Mouse (Mus musculus) left cerebral cortex, postnatal 4 days (tissue): ENCODE data around the gene Slc36a2. TPM values are rescaled to one million over a fixed set of nuclear protein-coding genes. Genes with fewer than 3 reads are reported as not detected.
A peak's percentile ranks its signal among the peaks of the same experiment; 100 is the strongest.

Experiments used
- DNase-seq: peaks from one replicate; pipeline ENCODE4 v3.0.0-alpha.2; 2022
- intact Hi-C: fragments of 180-260 bp; cut with DNase I; formaldehyde crosslinking; loops from one replicate; pipeline ENCODE4 v1.15.1; 2025
- total RNA-seq, 2 experiments: library from RNA; stranded (reverse); gene quantifications; 2 replicates each; pipeline ENCODE4 v1.2.3; 2021

Slc36a2 gene
- under 1 TPM in 1 of 2 experiments, not detected in 1; 0.52 TPM for total RNA-seq

GRCm38 (mm10) chr11:55184733-55185291 lies at the start of gene Slc36a2:
Gene Slc36a2 (minus strand): TSS chr11:55185077.
- intact Hi-C loops = no loop called here
- peak; percentile 35 for DNase-seq

GRCm38 (mm10) chr11:55234288-55234687 lies 49.4 kb upstream of the Slc36a2 start:
- intact Hi-C loops = no loop called here
- DNase-seq = peak; percentile 46

DNA sequence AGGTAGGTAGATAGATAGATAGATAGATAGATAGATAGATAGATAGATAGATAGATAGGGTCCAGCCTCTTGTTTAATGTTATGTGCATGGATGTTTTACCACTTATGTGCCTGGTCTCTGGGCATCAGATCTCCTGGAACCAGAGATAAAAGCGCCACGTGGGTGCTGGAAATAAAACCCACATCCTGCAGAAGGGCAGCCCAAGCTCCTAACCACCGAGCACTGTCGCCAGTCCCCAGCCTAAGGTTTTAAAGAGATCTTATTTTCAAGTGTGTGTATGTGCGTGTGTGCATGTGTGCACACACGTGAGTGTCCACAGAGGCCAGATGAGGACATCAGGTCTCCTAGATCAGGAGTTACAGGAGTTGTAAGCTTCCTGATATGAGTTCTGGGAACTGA lies 46.2 kb upstream of the Slc36a2 start:
- DNase-seq = no peak
- intact Hi-C loops = no loop called here

GRCm38 (mm10) chr11:55221306-55221705 lies 36.4 kb upstream of the Slc36a2 start:
- intact Hi-C loops = no loop called here
- no peak for DNase-seq

GRCm38 (mm10) chr11:55218473-55218872 lies 33.6 kb upstream of the Slc36a2 start:
- no peak for DNase-seq
- intact Hi-C loops = no loop called here

GRCm38 (mm10) chr11:55217880-55218279 lies 33.0 kb upstream of the Slc36a2 start:
- no peak for DNase-seq
- intact Hi-C loops = no loop called here

DNA sequence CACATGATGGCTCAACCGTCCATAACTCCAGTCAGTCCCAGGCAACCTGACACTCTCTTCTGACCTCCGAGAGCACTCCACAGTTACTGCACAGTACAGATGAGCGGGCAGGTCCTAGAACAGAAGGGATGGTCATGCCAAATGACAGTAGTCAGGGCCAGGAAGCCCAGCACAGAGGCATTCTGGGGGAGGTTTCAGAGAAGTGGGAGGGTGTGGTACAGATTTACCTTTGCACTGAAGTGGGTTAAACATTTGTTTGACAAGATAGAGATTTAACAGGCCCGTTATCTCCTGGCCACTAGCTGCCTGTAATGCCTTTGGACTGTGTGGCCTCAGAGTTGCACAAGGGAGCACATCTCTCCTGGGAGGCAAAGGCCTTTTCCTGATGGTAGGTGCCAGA lies 32.5 kb upstream of the Slc36a2 start:
- no peak for DNase-seq
- intact Hi-C loops = no loop called here

DNA sequence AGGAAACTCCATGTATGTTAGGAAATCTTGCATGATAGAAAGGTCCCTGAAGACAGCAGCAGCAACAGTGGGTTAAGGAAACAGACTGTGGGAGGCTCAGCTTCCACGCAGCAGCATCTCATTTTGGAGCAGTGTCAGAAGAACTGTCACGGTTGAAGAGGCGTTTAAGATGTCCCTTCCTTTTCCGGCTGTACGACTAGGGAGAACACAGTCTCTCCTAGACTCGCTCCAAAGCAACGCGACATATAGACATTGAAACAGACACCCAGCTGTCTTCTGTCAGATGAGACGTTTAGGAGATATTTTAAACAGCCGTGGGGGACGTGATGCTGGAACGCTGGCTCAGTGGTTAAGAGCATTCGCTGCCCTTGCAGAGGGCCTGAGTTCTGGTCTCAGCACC lies 32.0 kb upstream of the Slc36a2 start:
- intact Hi-C loops = no loop called here
- DNase-seq = no peak

DNA sequence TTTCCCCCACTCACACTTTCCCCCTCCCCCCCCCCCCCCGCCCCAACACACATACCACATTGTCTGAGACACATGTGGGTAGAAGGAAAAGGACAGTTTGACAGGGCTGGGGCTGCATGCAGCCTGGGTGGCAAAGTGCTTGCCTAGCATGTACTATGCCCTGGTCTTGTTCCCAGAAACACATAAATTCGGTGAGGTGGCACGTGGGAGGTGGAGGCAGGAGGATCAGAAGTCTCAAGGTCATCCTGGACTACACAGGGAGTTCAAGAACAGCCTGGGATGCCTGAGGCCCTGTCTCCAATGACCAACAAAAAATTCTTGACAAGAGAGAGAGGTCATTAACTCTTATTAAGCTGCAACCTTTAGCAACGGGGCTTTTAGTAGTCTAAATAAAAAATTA lies 31.2 kb upstream of the Slc36a2 start:
- no peak for DNase-seq
- intact Hi-C loops = no loop called here

DNA sequence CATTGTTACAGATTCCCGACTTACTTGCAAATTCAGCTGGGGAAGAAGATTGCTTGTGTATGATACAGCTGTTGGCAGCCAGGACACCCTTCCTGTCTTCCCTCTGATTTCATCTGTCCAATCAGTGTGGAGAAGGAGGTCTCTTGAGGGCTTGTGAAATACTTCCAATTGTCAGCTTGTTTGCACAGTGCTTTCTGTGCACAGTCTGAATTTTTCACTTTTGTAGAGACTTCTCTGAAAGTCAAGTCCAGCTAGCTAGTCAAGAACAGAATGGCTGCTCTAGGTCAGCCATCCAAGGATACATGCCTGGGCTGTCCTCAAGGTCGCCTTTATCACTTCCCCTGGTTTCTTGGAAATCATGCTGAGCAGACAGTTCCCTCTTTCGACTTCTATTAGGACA lies 30.1 kb upstream of the Slc36a2 start:
- no peak for DNase-seq
- intact Hi-C loops = no loop called here

DNA sequence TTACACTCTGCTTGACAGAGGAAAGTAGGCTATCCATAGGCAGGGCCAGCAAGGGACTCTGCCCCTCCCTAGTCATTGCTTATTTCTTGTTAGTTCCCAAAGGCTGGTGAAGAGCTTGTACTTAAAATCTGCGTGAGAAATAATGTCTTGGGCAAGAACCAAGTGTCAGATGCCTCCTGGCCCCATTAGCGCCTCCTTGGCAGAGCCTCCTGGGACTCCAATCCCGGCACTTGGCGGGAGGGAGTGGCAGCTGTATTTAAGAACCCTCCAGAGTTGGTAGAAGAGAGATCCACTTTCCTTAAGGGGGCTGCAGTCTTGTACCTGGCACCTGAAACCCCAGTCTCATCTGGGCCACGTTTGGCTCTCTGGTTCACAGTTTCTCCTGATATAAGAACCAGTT lies 29.3 kb upstream of the Slc36a2 start:
- intact Hi-C loops = no loop called here
- no peak for DNase-seq

DNA sequence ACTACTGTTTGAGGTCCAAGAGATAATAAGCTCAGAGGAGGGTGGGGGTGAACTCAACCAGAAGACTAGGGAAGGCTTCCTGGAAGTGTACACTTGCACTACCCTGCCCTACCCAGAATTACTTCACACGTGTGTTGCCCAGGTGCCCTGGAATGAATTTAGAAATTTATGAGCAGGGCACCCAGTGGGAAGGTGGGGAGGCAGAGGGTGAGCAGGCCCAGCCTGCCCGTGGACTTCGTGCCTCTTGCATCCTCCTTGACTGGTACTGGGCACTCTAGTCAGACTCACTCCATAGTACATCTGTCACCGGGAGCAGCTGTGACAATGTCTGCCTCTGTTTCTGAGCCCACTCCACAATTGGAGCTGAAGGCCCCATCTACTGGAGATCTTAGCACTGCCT lies 28.6 kb upstream of the Slc36a2 start:
- intact Hi-C loops = no loop called here
- no peak for DNase-seq

DNA sequence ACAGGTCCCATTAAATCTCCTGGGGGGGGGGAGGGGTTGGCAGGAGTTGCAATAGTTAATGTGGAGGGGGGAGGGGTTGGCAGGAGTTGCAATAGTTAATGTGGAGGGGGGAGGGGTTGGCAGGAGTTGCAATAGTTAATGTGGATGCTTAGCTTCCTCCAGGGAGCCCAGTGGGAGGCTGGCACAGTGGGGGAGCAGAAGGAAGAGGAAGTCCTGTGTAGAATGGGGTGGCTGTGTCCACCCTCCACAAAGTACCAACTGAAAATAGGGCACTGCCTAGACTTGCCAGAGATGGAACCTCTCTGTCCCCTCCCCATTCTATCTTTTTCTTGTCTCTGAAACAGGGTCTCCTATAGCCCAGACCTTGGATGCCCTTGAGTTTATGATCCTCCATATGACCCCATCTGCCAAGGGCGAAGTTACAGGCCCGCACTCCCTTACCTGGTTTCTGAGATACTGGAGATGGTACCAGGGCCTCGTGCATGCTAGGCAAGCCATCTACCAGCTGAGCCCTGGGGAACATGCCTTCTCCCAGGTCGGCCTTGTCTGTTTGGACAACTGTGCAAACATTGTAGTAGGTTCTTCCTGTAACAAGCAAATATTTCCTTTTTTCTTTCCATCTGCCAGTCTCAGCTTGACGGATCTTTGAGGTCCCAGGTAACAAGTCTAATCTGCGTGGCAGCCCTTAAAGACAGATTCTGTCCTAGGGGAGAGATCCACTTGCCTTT lies 24.9 kb upstream of the Slc36a2 start:
- DNase-seq = no peak
- intact Hi-C loops = loop anchor here (10.0 kb wide), 1 partner anchor 235 kb away; no protein-coding TSS in a partner anchor

- intact Hi-C loops = loop anchor here (10.0 kb wide), 1 partner anchor 236 kb away; no protein-coding TSS in a partner anchor
- no peak for DNase-seq
Observed at GRCm38 (mm10) chr11:55209032-55209431, 24.2 kb upstream of the Slc36a2 start.

DNA sequence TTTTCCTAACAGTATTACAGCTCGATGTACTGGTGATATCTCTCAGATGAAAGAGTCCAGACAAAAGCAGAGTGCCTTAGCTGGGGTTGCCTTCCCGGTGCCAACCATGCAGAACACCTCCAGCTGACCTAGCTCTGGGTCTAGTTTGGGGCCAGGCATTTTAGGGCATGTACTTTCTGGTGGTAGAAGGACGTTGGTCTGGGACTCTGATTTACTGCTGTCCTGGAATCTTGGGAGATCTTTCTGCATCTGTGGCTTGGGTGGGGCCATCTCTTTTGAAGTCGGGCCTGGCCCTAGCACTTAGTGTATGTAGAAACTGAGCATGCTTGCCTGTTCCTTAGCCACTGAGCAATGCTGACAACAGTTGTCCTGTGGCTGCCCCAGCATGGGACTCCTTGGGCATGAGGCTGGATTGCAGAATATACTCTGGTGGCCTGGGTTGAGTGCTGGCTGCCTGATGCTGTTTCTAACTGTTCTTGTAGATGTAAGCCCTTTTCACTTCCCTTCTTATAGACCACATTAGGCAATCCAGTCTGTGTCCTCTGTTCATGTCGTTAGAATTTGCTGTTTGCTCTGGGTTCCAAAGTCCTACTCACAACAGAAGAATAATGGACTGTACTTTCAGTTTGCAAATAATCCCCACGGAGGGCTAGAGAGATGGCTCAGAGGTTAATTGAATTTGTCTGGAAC lies 23.3 kb upstream of the Slc36a2 start:
- intact Hi-C loops = loop anchor here (10.0 kb wide), 1 partner anchor 237 kb away; no protein-coding TSS in a partner anchor
- no peak for DNase-seq

DNA sequence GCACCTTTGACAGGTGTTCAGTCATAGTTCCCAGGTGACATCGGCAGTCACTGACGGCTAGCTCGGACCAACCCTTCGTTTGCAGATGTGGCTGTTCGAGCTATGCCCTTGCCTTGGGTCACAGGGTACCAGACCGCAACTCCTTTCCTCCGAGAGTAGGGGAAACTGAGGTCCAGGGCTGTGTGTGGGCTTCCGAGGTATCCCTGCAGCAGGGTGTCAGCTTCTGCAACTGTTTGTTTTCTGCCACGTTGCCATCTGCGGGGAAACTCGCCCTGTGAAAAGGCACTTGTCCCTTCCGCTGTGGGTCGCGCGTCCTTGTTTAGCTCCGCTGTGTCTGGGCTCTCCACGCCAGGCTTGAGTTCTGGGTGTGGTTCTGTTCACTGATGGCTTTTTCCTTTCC lies 19.7 kb upstream of the Slc36a2 start:
- intact Hi-C loops = loop anchor here (2.0 to 10.0 kb wide), 2 partner anchors 182 to 240 kb away; no protein-coding TSS in a partner anchor
- peak; percentile 17 for DNase-seq

DNA sequence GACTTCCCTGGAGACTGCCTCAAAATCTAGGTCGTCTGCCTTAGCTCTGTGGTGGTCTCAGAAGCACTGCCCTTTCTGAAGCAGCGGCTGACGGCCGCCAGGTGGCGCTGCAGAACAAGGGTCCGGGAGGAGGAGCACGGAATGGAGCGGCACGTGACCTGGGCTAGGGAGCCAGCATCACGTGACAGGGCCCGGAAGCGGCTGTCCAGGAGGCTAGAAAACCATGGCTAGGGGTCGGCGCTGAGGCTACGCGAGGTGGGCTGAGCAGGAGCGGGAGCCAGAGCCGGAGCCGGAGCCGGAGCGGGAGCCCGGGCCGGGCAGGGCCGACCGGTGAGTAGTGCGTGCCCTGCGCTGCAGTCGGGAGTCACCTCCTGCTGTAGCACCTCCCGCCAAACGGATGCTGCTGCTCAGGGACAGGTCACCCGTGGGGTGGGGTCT lies 19.3 kb upstream of the Slc36a2 start, which contains the start of gene Slc36a1:
Slc36a1 (plus strand) TSS at position 192 of the 438 bp plus-strand sequence.
- intact Hi-C loops = loop anchor here (2.0 to 10.0 kb wide), 2 partner anchors 183 to 241 kb away; no protein-coding TSS in a partner anchor

DNA sequence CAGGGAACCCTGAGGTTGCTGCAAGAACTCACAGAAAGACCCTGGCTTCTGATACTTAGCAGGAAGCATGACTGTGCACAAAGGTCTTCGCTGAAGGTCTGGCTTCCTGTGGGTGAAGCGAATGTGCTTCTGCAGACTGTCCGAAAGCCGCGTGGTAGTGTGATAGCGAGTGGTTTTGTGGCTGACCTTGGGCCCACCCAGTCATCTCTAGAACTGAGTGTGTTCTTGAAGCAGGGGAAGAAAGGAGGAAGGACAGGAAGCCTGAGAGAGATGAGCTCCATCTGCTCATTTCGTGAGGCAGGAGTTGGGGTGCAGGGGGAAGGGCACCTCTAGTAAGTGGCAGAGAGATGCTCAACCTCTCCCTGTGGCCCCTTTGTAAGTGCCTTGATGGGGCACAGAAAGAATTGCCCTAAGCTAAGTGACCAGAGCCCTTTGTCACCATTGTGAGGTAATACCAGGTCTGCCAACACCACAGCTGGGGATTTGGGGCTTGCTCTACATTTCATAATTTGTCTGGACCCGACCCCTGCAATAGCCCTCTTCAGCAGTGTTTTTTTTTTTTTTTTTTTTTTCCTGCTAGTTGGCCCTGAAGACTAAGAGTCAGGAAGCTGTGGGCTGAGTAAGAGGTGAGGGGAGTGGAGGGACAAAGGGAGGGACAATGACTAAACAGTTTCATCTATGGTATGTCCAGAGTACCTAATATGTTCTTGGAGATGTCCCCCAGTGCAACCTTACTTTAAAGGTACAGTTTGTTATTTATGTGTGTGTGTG lies 13.0 kb upstream of the Slc36a2 start:
- no peak for DNase-seq
- intact Hi-C loops = no loop called here

More for the DNA sequence above, 19.3 kb upstream of the Slc36a2 start, which contains the start of gene Slc36a1:
- DNase-seq = peak; percentile 99

- DNase-seq = no peak
- intact Hi-C loops = no loop called here
Observed at GRCm38 (mm10) chr11:55197086-55197485, 12.2 kb upstream of the Slc36a2 start.

DNA sequence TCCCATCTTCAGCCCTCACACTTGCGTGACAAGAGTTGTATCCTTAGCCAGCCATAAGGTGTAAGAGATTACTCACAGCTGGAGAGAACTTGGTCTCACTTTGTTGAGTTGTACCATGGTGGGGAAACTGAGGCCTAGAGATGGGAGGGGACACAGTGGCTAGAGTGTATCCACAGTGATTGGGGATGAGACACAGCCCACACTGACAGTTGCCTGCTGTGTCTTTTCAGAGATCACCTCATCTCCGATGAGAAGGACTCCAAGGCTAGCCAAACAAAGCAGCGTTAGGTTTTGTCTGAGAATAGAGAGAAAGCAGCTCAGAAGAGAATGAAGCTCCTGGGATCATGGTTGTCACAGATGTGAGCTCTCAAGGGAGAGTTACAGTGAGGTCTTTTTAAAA lies 5.3 kb upstream of the Slc36a2 start:
- intact Hi-C loops = no loop called here
- no peak for DNase-seq

DNA sequence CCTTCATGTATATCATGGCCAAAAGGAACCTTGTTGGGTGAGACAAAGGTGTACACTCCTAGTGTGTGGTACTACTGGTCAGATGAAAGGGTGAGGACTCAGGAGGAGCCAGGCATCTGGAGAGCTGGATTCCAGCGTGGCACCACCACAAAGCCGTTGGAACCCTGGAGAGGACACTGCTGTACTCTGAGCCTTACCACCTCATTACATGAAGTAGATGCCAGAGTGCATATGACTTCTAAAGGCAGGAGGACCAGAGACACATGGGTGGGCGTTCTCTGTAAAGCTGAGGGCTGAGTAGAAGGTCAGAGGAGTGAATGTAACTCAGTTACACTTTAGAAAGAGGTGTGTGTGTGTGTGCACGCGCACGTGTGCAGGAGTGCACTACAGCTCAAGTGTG lies 2.9 kb upstream of the Slc36a2 start:
- intact Hi-C loops = no loop called here
- DNase-seq = no peak
